Mouse (Mus musculus): ENCODE data around the gene 2200002D01Rik. TPM values are rescaled to one million over a fixed set of nuclear protein-coding genes. Genes with fewer than 3 reads are reported as not detected.

Gene 2200002D01Rik
- polyA plus RNA-seq, 1 experiment from 2014 or later, result 1.7 TPM

DNA sequence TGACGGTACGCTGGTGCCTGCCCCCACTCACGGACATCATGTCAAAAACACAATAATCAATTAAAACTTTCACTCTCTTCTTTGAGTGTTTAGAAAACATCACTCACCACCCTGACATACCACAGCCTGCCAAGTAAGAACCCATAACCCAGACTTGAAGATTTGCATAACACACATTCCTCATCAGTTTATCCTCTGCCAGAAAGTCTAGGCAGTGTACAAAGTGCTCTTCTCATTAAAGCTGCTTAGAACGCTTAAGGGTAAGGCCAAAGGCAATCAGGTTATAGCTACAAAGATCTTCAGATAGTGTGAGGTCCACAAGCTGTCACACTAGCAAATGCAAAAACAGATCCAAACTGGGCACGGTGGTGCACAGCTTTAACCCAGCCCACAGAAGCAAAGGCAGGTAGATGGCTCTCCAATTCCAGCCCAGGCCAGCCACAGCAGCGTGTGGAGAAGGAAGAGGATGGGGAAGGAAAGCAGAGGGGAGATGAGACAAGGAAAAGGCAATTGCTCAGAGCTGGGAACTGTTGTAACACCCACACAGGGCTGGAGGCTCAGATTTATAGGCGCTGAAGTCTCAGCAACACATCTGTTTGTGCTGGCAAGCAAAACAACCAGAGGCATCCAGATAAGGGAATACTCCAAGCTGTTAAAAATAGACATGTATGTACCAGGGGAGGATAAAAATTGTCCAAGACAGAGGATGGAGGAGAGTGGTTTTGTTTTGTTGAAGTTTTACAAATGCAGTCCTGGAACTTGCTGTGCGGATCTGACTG lies 23.6 kb upstream of the 2200002D01Rik start:
- 84% methylated on average over 8 of the region's 8 CpGs for WGBS
- no peak for ATAC-seq (ENCODE audit: low read depth)
- no peak overlapping the region for H3K4me2 ChIP-seq

DNA sequence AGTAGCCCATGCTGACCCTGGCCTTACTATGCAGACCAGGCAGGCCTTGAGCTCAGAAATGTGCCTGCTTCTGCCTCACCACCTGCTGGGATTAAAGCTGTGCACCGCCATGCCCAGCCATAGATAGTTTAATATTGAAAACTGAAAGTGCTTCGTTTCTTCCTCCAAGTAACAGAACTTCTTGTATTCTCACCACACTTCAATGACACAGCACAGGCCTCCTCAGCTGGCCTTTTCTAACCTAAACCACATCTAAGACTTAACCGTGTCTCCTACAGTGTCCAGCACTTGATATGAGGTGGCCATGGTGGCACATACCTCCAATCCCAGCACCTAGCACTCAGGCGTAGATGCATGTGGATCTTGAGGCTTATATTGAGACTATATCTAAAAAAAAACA lies 22.2 kb upstream of the 2200002D01Rik start:
- Histone ChIP-seq H3K4me2 (no peak overlapping the region), H3K9ac (no peak overlapping the region), H3K27ac (replicated peaks) (no peak overlapping the region), H3K4me1 (replicated peaks) (no peaks in the 10 kb centered on the region), H3K27me3 (no peaks in the 10 kb centered on the region), H3K9me3 (no peaks in the 10 kb centered on the region), H3K36me3 (no peaks in the 10 kb centered on the region), H3K4me3 (no peak overlapping the region)
- 85% methylated on average over 4 of the region's 4 CpGs for WGBS
- ATAC-seq (ENCODE audit: low read depth), result no peak

More for the DNA sequence above, 23.6 kb upstream of the 2200002D01Rik start:
- no peak overlapping the region for H3K4me3 ChIP-seq
- no peaks in the 10 kb centered on the region for H3K4me1 ChIP-seq (replicated peaks)
- H3K9me3 ChIP-seq, result no peaks in the 10 kb centered on the region
- H3K9ac ChIP-seq, result 0 out of 2 replicates have a peak overlapping the region, but pooled peaks have one; percentile 6
- no peaks in the 10 kb centered on the region for H3K27me3 ChIP-seq
- no peaks in the 10 kb centered on the region for H3K36me3 ChIP-seq
- no peak overlapping the region for H3K27ac ChIP-seq (replicated peaks)

DNA sequence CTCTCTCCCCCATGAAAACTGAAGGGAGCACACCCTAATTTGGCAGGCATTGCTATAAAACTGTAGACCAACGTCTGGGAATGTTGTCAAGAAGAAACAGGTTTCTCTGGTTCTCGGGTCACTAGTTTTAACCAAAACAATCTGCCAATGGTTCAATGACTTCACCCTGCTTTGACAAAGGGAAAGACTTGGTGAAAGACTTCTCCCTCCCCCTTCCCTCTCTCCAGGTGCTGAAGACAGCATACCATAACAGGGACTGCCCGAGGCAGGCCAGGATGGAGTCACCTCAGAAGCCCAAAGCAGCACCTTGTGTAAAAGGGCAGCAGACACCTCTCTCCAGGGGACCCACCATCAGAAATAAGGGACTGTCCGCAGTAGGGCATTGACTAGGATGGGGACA lies 18.7 kb upstream of the 2200002D01Rik start:
- 63% methylated on average over 4 of the region's 4 CpGs for WGBS
- Histone ChIP-seq H3K27me3 (no peaks in the 10 kb centered on the region), H3K9me3 (no peaks in the 10 kb centered on the region), H3K36me3 (no peaks in the 10 kb centered on the region), H3K27ac (replicated peaks) (no peak overlapping the region), H3K4me1 (replicated peaks) (no peaks in the 10 kb centered on the region), H3K4me3 (no peak overlapping the region), H3K4me2 (no peak overlapping the region), H3K9ac (no peak overlapping the region)
- no peak for ATAC-seq (ENCODE audit: low read depth)

DNA sequence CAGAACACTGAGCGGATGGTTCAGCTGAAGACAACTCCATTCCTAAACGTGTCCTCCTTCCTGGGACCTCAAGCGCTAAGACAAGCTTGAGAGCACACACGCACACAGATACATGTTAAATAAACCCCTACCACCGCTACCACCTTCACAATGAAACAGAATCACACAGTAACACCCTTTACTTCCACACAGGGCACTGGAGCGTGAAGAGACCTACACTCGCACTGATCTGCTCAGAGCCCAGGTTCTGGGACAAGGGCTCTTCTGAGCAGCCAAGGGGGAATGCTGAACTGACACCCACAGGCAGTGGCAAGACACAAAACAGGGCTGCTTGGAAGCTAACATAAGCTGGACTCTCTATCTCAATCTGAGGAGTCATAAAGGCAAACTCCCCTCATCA lies 17.4 kb upstream of the 2200002D01Rik start:
- Histone ChIP-seq H3K4me3 (no peak overlapping the region), H3K36me3 (no peaks in the 10 kb centered on the region), H3K27ac (replicated peaks) (no peak overlapping the region), H3K4me1 (replicated peaks) (no peaks in the 10 kb centered on the region), H3K9me3 (no peaks in the 10 kb centered on the region), H3K4me2 (no peak overlapping the region), H3K27me3 (no peaks in the 10 kb centered on the region), H3K9ac (no peak overlapping the region)
- no peak for ATAC-seq (ENCODE audit: low read depth)
- WGBS, result 87% methylated on average over 7 of the region's 7 CpGs

DNA sequence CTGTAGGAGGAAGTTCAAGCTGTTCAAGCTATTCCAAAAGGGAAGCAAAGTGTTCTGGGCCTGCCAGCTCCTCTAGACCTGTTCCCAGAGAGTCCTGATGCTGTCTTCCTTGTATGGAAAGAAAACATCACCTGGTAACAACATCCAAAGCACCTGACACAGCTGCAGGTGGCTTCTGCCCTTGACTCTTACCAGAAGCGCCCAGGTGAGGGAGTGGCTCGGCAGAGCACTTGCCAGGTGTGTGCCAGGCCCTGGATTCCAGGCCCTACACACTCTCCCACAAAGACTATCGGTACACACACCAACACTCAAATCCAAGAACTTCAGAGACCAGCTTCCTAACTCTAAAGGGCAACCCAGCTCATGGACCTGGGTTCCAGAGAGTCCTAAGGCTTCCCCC lies 15.6 kb upstream of the 2200002D01Rik start:
- 89% methylated on average over 3 of the region's 3 CpGs for WGBS
- no peaks in the 10 kb centered on the region for H3K27me3 ChIP-seq
- H3K4me1 ChIP-seq (replicated peaks), result peaks cover 6% of the 10 kb centered on the region; the same call in 1 of the 2 replicates
- H3K4me2 ChIP-seq, result no peak overlapping the region
- no peak overlapping the region for H3K9ac ChIP-seq
- no peak overlapping the region for H3K27ac ChIP-seq (replicated peaks)
- no peak for ATAC-seq (ENCODE audit: low read depth)
- H3K9me3 ChIP-seq, result no peaks in the 10 kb centered on the region
- H3K4me3 ChIP-seq, result no peak overlapping the region
- H3K36me3 ChIP-seq, result no peaks in the 10 kb centered on the region

DNA sequence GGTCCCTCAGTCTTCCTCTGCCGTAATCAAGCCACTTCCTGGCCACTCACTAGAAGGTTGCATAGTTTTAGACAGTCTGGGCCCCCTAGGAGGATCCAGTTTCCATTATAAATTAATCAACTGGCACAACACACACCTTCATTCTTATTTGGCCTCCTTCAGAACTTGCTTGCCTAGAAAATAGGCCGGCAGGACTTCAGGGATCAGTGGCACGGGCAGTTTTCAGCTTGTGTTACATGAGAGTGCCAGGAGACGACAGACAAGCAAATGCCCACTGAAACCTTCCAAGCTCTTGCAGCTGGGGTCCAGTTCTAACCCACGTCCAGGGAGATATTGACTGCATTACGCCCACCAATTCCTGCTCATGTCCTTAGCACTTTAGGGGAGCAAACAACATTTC lies 13.9 kb upstream of the 2200002D01Rik start:
- Histone ChIP-seq H3K4me3 (no peak overlapping the region), H3K27me3 (no peaks in the 10 kb centered on the region), H3K27ac (replicated peaks) (no peak overlapping the region), H3K36me3 (no peaks in the 10 kb centered on the region), H3K4me1 (replicated peaks) (peaks cover 6% of the 10 kb centered on the region; the same call in 1 of the 2 replicates), H3K9me3 (no peaks in the 10 kb centered on the region), H3K4me2 (no peak overlapping the region), H3K9ac (no peak overlapping the region)
- no peak for ATAC-seq (ENCODE audit: low read depth)
- 84% methylated on average over 6 of the region's 6 CpGs for WGBS

DNA sequence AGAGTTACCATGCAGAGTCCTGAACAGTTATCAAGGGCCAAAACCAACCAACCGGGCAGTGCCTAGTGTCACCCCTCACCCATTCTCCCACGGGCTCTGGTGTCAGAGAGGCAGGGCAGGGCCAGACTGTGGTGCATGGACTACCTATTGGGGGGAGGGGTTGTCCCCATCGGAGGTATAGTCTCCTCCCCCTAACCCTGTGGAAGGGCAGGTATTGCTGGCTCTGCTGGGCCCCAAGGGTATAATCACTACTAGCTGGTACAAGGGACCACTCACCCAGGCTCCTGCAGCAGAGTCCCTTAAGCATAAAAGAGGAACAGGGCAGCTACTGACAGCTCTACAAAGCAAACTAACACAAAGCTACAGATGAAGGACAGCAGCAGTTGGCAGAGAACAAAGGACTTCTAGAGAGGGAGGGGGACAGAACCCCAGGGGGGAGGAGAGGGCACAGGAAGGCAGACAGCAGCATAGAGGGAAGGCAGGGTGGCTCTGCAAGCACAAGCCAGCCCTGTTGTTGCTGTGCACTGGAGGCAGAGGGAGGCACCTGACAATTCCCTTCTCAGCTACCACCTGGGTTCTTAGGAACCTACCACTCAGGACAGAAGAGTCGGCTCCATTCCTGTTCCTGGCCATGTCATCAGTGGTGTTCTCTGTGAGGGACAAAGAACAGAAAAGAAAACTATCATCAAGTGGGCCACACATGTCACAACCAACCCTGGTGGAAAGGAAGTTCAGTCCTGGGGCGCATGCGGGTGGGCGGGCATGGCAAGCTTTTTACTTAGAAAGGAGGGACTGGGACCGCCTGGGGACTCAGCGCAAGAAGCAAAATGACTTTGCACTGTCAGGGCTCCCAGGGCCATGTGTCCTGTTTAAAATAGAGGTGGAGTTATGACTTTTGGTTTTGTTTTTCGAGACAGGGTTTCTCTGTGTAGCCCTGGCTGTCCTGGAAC lies 11.8 kb upstream of the 2200002D01Rik start:
- no peak overlapping the region for H3K4me3 ChIP-seq
- ATAC-seq (ENCODE audit: low read depth), result no peak
- no peak overlapping the region for H3K9ac ChIP-seq
- H3K27me3 ChIP-seq, result no peaks in the 10 kb centered on the region
- 68% methylated on average over 10 of the region's 10 CpGs for WGBS
- no peaks in the 10 kb centered on the region for H3K9me3 ChIP-seq
- no peak overlapping the region for H3K27ac ChIP-seq (replicated peaks)
- H3K4me2 ChIP-seq, result no peak overlapping the region
- H3K4me1 ChIP-seq (replicated peaks), result peaks cover 6% of the 10 kb centered on the region; the same call in 1 of the 2 replicates
- no peaks in the 10 kb centered on the region for H3K36me3 ChIP-seq

DNA sequence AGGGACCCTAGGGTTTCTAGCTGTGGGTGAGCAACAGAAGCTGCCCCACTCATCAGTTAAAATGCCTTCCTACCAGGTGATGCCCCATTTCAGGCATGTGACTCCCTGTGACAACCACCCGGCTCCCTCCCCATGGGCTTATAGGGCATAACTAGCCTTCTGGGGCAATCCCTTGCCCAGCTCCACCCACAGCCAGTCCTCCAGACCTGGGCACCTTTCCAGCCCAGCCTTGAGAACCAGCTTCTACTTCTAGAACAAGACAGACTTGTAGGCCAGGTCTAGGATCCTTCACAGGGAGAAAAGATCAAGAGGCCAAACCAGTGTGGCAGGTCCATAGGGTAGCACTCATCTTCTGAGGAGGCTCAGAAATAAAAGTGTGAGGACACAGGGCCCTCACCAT lies 9.1 kb upstream of the 2200002D01Rik start:
- Histone ChIP-seq H3K27me3 (no peaks in the 10 kb centered on the region), H3K4me2 (no peak overlapping the region), H3K36me3 (no peaks in the 10 kb centered on the region), H3K4me3 (no peak overlapping the region), H3K4me1 (replicated peaks) (peaks cover 6% of the 10 kb centered on the region; the same call in 1 of the 2 replicates), H3K9me3 (no peaks in the 10 kb centered on the region), H3K9ac (no peak overlapping the region), H3K27ac (replicated peaks) (no peak overlapping the region)
- no peak for ATAC-seq (ENCODE audit: low read depth)
- WGBS, result 80% methylated on average over 1 of the region's 1 CpGs

DNA sequence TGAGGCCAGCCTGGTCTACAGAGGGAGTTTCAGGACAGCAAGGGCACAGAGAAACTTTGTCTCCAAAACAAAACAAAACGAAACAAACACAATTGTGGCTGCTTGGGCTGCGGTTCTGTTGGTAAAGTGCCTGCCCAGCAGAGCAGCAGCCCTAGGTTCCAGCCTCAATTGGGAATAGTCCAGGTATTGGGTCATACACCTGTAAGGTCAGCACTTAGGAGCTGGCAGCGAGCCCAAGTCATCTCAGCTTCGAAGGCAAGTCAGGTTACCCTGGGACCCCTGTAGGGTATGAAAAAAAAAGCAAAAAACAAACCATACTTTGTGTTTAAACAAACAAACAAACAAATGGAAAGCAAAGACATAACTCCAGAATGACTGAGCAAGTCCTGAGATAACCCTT lies 7.6 kb upstream of the 2200002D01Rik start:
- no peaks in the 10 kb centered on the region for H3K27me3 ChIP-seq
- H3K4me1 ChIP-seq (replicated peaks), result peaks cover 6% of the 10 kb centered on the region; the same call in 1 of the 2 replicates
- no peak overlapping the region for H3K27ac ChIP-seq (replicated peaks)
- no peaks in the 10 kb centered on the region for H3K9me3 ChIP-seq
- no peak overlapping the region for H3K4me3 ChIP-seq
- no peak overlapping the region for H3K4me2 ChIP-seq
- 86% methylated on average over 4 of the region's 4 CpGs for WGBS
- no peak overlapping the region for H3K9ac ChIP-seq
- no peaks in the 10 kb centered on the region for H3K36me3 ChIP-seq
- no peak for ATAC-seq (ENCODE audit: low read depth)

DNA sequence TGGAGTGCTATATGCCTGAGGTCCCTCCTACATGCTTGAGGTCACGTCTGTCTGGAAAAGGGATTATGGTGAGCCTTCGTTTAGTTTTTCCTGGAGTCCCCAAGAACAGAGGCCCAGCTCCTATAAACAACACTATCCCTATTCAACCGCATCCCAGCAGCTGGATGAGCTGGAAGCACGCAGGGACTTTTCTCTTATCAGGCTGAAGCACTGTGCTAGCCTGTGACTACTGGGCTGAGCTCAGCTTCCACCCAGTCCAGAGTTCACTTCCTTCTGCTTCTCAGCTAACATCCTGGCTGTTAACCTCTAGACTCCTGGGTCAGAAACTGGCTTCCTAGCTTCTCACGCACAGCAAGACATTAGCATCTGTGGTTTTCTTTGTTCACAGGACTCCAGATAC lies 5.6 kb upstream of the 2200002D01Rik start:
- no peak overlapping the region for H3K27ac ChIP-seq (replicated peaks)
- H3K9me3 ChIP-seq, result no peaks in the 10 kb centered on the region
- no peaks in the 10 kb centered on the region for H3K4me1 ChIP-seq (replicated peaks)
- H3K27me3 ChIP-seq, result peaks cover 7% of the 10 kb centered on the region
- no peak for ATAC-seq (ENCODE audit: low read depth)
- H3K36me3 ChIP-seq, result no peaks in the 10 kb centered on the region
- H3K4me2 ChIP-seq, result no peak overlapping the region
- no peak overlapping the region for H3K9ac ChIP-seq
- 74% methylated on average over 5 of the region's 5 CpGs for WGBS
- H3K4me3 ChIP-seq, result no peak overlapping the region

DNA sequence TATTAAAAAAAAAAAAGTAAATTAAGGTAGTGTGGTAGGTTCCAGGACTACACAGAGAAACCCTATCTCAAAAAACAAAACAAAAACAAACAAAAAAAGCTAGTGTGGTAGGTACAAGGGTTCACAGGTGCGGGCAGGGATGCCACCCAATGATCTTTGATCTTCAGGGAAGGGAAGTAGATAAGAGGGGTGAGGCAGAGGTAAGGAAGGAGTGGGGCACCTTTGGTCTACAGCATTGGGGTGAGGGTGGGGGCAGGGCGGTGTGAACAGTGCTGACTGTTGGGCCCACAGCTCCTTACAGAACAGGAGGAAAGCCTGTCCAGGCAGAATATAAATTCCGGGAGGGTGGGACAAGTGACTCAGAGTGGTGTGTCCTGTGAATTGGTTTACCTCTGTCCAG lies 2.9 kb upstream of the 2200002D01Rik start:
- Histone ChIP-seq H3K9ac (no peak overlapping the region), H3K4me2 (no peak overlapping the region), H3K4me1 (replicated peaks) (peaks cover 12% of the 10 kb centered on the region; the same call in 1 of the 2 replicates), H3K9me3 (no peaks in the 10 kb centered on the region), H3K27me3 (peaks cover 31% of the 10 kb centered on the region), H3K27ac (replicated peaks) (no peak overlapping the region), H3K36me3 (peaks cover under 1% of the 10 kb centered on the region; the same call in 1 of the 2 replicates), H3K4me3 (no peak overlapping the region)
- WGBS, result 87% methylated on average over 3 of the region's 3 CpGs
- no peak for ATAC-seq (ENCODE audit: low read depth)

DNA sequence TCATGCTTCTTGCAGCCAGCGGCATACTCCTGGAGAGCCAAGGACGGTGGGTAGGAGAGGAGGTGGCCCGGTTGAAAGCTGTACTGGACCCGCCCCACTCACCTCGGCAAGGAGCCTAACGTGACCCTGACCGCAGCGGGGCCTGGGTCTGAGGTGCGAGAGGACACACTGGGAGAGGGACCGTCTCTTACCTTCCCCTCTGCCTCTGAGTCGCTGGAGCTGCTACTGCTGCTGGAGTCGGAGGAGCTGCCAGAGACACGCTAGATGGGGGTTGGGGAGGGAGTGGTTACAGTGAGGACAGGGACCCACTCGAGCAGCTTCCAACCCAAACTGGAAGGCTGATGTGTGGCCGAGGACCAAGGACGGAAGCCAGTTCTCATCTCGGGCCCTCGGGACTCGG lies 560 bp downstream of the 2200002D01Rik start:
- ATAC-seq (ENCODE audit: low read depth), result no peak
- H3K36me3 ChIP-seq, result peaks cover 20% of the 10 kb centered on the region
- no peak overlapping the region for H3K27ac ChIP-seq (replicated peaks)
- H3K4me3 ChIP-seq, result peak overlapping the region; percentile 14
- peak overlapping the region; percentile 49 for H3K4me2 ChIP-seq
- 10% methylated on average over 19 of the region's 19 CpGs for WGBS
- peaks cover 31% of the 10 kb centered on the region for H3K27me3 ChIP-seq
- H3K4me1 ChIP-seq (replicated peaks), result peaks cover 12% of the 10 kb centered on the region; the same call in 1 of the 2 replicates
- H3K9ac ChIP-seq, result peak overlapping the region; percentile 13; the same call in 1 of the 2 replicates
- H3K9me3 ChIP-seq, result no peaks in the 10 kb centered on the region

All from neural tube, embryonic 13.5 days (tissue).